Mouse (Mus musculus) testis, adult 2 months (tissue): ENCODE measurements around the gene Zfp114.

Experiments used
- CTCF ChIP-seq: fragments of 200-500 bp; IDR thresholded peaks from 2 replicates; pipeline ENCODE4 v1.5.1; 2012; ENCODE audit warnings: low read depth, mild to moderate bottlenecking, inconsistent platforms, low read length, moderate library complexity; ENCODE audit not compliant: control insufficient read depth, insufficient read depth, insufficient replicate concordance
- POLR2A ChIP-seq: fragments of 200-500 bp; IDR thresholded peaks from 2 replicates; pipeline ENCODE4 v1.6.1; 2012; ENCODE audit warnings: low read depth, mild to moderate bottlenecking, inconsistent platforms, low read length, moderate library complexity; ENCODE audit not compliant: control insufficient read depth

DNA sequence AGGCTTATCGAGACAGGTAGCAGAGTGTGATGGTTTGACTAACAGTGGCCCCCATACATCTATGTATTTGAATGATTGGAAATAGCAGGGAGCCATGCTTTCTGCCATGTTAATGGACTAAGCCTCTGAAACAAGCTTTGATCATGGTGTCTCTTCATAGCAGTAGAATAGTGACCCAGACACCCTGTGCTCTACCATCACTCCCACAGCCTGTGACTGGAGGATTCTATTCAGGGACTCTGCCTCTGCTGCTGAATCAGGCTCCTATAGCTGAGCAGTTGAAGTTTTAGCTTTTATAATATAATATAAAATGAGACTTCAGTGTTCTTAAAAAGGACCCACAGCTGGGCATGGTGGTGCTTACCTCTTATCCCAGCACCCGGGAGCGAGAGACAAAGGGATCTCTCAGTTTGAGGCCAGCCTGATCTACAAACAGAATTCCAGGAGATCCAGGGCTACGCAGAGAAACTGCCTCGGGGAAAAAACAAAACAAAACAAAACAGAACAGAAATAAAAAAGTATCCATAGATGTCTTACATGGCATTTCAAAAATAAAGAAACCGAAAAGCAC, 41.4 kb upstream of the Zfp114 start:
- TF ChIP-seq CTCF (no peak), POLR2A (no peak)
